Mouse (Mus musculus): ENCODE results near the gene Oxsr1. TPM values are rescaled to one million over a fixed set of nuclear protein-coding genes. Genes with fewer than 3 reads are reported as not detected.
A peak's percentile ranks its signal among the peaks of the same experiment; 100 is the strongest.

The Oxsr1 gene
- polyA plus RNA-seq, 1 experiment = 13.5 TPM

DNA sequence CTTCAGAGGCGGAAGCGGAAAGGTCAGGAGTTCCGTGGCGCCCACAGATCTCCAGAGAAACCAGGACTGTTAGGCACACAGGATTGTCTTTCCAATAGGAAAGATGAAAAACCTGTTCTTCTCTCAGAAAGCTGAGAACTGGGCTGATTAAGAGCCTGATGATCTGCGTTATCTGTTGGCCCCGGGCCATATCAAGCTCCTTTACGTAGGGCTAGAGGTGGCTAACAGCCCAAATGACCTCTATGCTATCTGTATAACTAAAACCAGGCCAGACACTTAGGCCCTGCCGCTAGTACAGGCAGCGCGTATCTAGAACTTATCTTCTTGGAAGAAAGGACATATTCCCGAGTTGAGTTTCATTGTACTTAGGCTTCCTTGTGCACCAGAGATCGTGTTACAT lies 41.0 kb upstream of the Oxsr1 start:
- no peaks in the 10 kb centered on the region for H3K79me2 ChIP-seq (ENCODE audit: control insufficient read depth, insufficient read depth)
- H3K4me3 ChIP-seq = no peak overlapping the region
- no peak for TF ChIP-seq REST (IDR thresholded peaks at IDR 0.05; ENCODE audit: insufficient read depth, insufficient read length)
- no peak for TF ChIP-seq POLR2AphosphoS2 (IDR thresholded peaks at IDR 0.05; ENCODE audit: insufficient read length, low read depth)
- no peak for TF ChIP-seq POLR2A (IDR thresholded peaks at IDR 0.05; ENCODE audit: insufficient read length, low read depth)
- TF ChIP-seq MYOD1 (IDR thresholded peaks at IDR 0.05; ENCODE audit: control insufficient read depth in 1 of 3, insufficient read length in 2 of 3, low read depth in 2 of 3) = no peak
- TF ChIP-seq CEBPB (IDR thresholded peaks at IDR 0.05; ENCODE audit: insufficient read depth, poor library complexity, severe bottlenecking) = no peak
- no peak for TF ChIP-seq MYOG (IDR thresholded peaks at IDR 0.05; ENCODE audit: control insufficient read depth in 1 of 3, insufficient read depth in 1 of 3, insufficient read length in 2 of 3, low read depth in 2 of 3)
- no peak for TF ChIP-seq TCF3 (IDR thresholded peaks at IDR 0.05; ENCODE audit: insufficient read length, low read depth)
- no peak for TF ChIP-seq USF1 (IDR thresholded peaks at IDR 0.05; ENCODE audit: low read depth)
- TF ChIP-seq E2F4 (IDR thresholded peaks at IDR 0.05; ENCODE audit: insufficient read depth) = no peak
- no peak for TF ChIP-seq TCF12 (IDR thresholded peaks at IDR 0.05; ENCODE audit: insufficient read depth, poor library complexity, severe bottlenecking)
- no peak for TF ChIP-seq SRF (IDR thresholded peaks at IDR 0.05; ENCODE audit: control insufficient read depth, insufficient read length, low read depth)
- no peak overlapping the region for H3K4me2 ChIP-seq (ENCODE audit: low read depth)
- H3K36me3 ChIP-seq (ENCODE audit: control insufficient read depth, insufficient read depth) = no peaks in the 10 kb centered on the region
- no peak overlapping the region for H3ac ChIP-seq (ENCODE audit: control insufficient read depth, insufficient read length)
- H3K27me3 ChIP-seq (ENCODE audit: control insufficient read depth, insufficient read depth, insufficient read length) = no peaks in the 10 kb centered on the region

- no peak overlapping the region for H3K4me2 ChIP-seq (ENCODE audit: low read depth)
- H3K36me3 ChIP-seq (ENCODE audit: control insufficient read depth, insufficient read depth) = no peaks in the 10 kb centered on the region
- TF ChIP-seq MYOG (IDR thresholded peaks at IDR 0.05; ENCODE audit: control insufficient read depth in 1 of 3, insufficient read depth in 1 of 3, insufficient read length in 2 of 3, low read depth in 2 of 3) (no peak), MYOD1 (IDR thresholded peaks at IDR 0.05; ENCODE audit: control insufficient read depth in 1 of 3, insufficient read length in 2 of 3, low read depth in 2 of 3) (no peak), TCF3 (IDR thresholded peaks at IDR 0.05; ENCODE audit: insufficient read length, low read depth) (no peak), USF1 (IDR thresholded peaks at IDR 0.05; ENCODE audit: low read depth) (no peak), POLR2A (IDR thresholded peaks at IDR 0.05; ENCODE audit: insufficient read length, low read depth) (no peak), SRF (IDR thresholded peaks at IDR 0.05; ENCODE audit: control insufficient read depth, insufficient read length, low read depth) (no peak), REST (IDR thresholded peaks at IDR 0.05; ENCODE audit: insufficient read depth, insufficient read length) (no peak), TCF12 (IDR thresholded peaks at IDR 0.05; ENCODE audit: insufficient read depth, poor library complexity, severe bottlenecking) (no peak), CEBPB (IDR thresholded peaks at IDR 0.05; ENCODE audit: insufficient read depth, poor library complexity, severe bottlenecking) (no peak), POLR2AphosphoS2 (IDR thresholded peaks at IDR 0.05; ENCODE audit: insufficient read length, low read depth) (no peak), E2F4 (IDR thresholded peaks at IDR 0.05; ENCODE audit: insufficient read depth) (no peak), MAX (IDR thresholded peaks at IDR 0.05; ENCODE audit: low read depth) (no peak)
- H3ac ChIP-seq (ENCODE audit: control insufficient read depth, insufficient read length) = no peak overlapping the region
- H3K4me3 ChIP-seq = no peak overlapping the region
- no peaks in the 10 kb centered on the region for H3K79me2 ChIP-seq (ENCODE audit: control insufficient read depth, insufficient read depth)
- no peaks in the 10 kb centered on the region for H3K27me3 ChIP-seq (ENCODE audit: control insufficient read depth, insufficient read depth, insufficient read length)
Measured at GRCm38 (mm10) chr9:119361416-119361815, 39.2 kb upstream of the Oxsr1 start.

- Histone ChIP-seq H3K27me3 (ENCODE audit: control insufficient read depth, insufficient read depth, insufficient read length) (no peaks in the 10 kb centered on the region), H3K4me2 (ENCODE audit: low read depth) (peak overlapping the region; percentile 42), H3K4me3 (peak overlapping the region; percentile 9), H3ac (ENCODE audit: control insufficient read depth, insufficient read length) (peak overlapping the region; percentile 48), H3K79me2 (ENCODE audit: control insufficient read depth, insufficient read depth) (no peaks in the 10 kb centered on the region), H3K36me3 (ENCODE audit: control insufficient read depth, insufficient read depth) (no peaks in the 10 kb centered on the region)
- no peak for TF ChIP-seq MAX (IDR thresholded peaks at IDR 0.05; ENCODE audit: low read depth)
- TF ChIP-seq SRF (IDR thresholded peaks at IDR 0.05; ENCODE audit: control insufficient read depth, insufficient read length, low read depth) = no peak
- TF ChIP-seq REST (IDR thresholded peaks at IDR 0.05; ENCODE audit: insufficient read depth, insufficient read length) = no peak
- no peak for TF ChIP-seq USF1 (IDR thresholded peaks at IDR 0.05; ENCODE audit: low read depth)
- no peak for TF ChIP-seq POLR2AphosphoS2 (IDR thresholded peaks at IDR 0.05; ENCODE audit: insufficient read length, low read depth)
- TF ChIP-seq MYOG (IDR thresholded peaks at IDR 0.05; ENCODE audit: control insufficient read depth in 1 of 3, insufficient read depth in 1 of 3, insufficient read length in 2 of 3, low read depth in 2 of 3) = no peak
- TF ChIP-seq CEBPB (IDR thresholded peaks at IDR 0.05; ENCODE audit: insufficient read depth, poor library complexity, severe bottlenecking) = no peak
- no peak for TF ChIP-seq MYOD1 (IDR thresholded peaks at IDR 0.05; ENCODE audit: control insufficient read depth in 1 of 3, insufficient read length in 2 of 3, low read depth in 2 of 3)
- no peak for TF ChIP-seq TCF12 (IDR thresholded peaks at IDR 0.05; ENCODE audit: insufficient read depth, poor library complexity, severe bottlenecking)
- TF ChIP-seq POLR2A (IDR thresholded peaks at IDR 0.05; ENCODE audit: insufficient read length, low read depth) = no peak
- no peak for TF ChIP-seq E2F4 (IDR thresholded peaks at IDR 0.05; ENCODE audit: insufficient read depth)
- no peak for TF ChIP-seq TCF3 (IDR thresholded peaks at IDR 0.05; ENCODE audit: insufficient read length, low read depth)
Measured at GRCm38 (mm10) chr9:119358058-119358429, 35.8 kb upstream of the Oxsr1 start.

- peak within 1 kb of the TSS; percentile 48 for H3ac ChIP-seq (ENCODE audit: control insufficient read depth, insufficient read length)
- no peak for TF ChIP-seq MYOD1 (IDR thresholded peaks at IDR 0.05; ENCODE audit: control insufficient read depth in 1 of 3, insufficient read length in 2 of 3, low read depth in 2 of 3)
- peak; percentile 52 for TF ChIP-seq POLR2A (IDR thresholded peaks at IDR 0.05; ENCODE audit: insufficient read length, low read depth)
- H3K36me3 ChIP-seq (ENCODE audit: control insufficient read depth, insufficient read depth) = no peaks in the 10 kb centered on the region
- peak within 1 kb of the TSS; percentile 9 for H3K4me3 ChIP-seq
- peak within 1 kb of the TSS; percentile 42 for H3K4me2 ChIP-seq (ENCODE audit: low read depth)
- H3K27me3 ChIP-seq (ENCODE audit: control insufficient read depth, insufficient read depth, insufficient read length) = no peaks in the 10 kb centered on the region
- H3K79me2 ChIP-seq (ENCODE audit: control insufficient read depth, insufficient read depth) = no peaks in the 10 kb centered on the region
Measured at GRCm38 (mm10) chr9:119357331-119358057, 35.3 kb upstream of the Oxsr1 start, which contains the start of gene Xylb. TSS of gene Xylb (plus strand) at chr9:119357381.

Measured in myocyte (in vitro differentiated cells).